Mouse (Mus musculus): ENCODE measurements around the gene Trim3.

- TF ChIP-seq MXI1 (IDR thresholded peaks at IDR 0.05; ENCODE audit: low read depth, low read length) (no peak), ZNF384 (IDR thresholded peaks at IDR 0.05; ENCODE audit: low read depth, low read length) (no peak), E2F4 (IDR thresholded peaks at IDR 0.05; ENCODE audit: insufficient replicate concordance, low read depth, low read length) (no peak), POLR2A (IDR thresholded peaks at IDR 0.05; ENCODE audit: low read depth, low read length) (no peak), CTCF (conservative IDR thresholded peaks at IDR 0.05 in 1 of 2, IDR thresholded peaks at IDR 0.05 in 1 of 2; ENCODE audit: low read depth in 2 of 2, low read length in 2 of 2) (no peak), HCFC1 (IDR thresholded peaks at IDR 0.05; ENCODE audit: low read depth, low read length) (no peak), CHD2 (IDR thresholded peaks at IDR 0.05; ENCODE audit: low read length) (no peak), RCOR1 (conservative IDR thresholded peaks at IDR 0.05; ENCODE audit: low read depth, low read length) (no peak), TCF12 (IDR thresholded peaks at IDR 0.05; ENCODE audit: low read depth, low read length) (no peak)
Observed at GRCm38 (mm10) chr7:105638776-105639175, 5.4 kb upstream of the Trim3 start.
